Mouse (Mus musculus) CH12.LX (cell line): ENCODE data around the gene Atp4a. TPM values are rescaled to one million over a fixed set of nuclear protein-coding genes. Genes with fewer than 3 reads are reported as not detected.

Source experiments
- DNase-seq: peaks from one replicate; pipeline ENCODE4 v3.0.0-alpha.2; 2013; ENCODE audit errors: extremely low read depth
- H3K27ac ChIP-seq: 2 replicates; pipeline ENCODE4 v1.5.1; 2012; ENCODE audit warnings: low read depth, mild to moderate bottlenecking, control low read depth, moderate library complexity; ENCODE audit not compliant: insufficient read depth
- H3K27me3 ChIP-seq: replicated peaks from 2 replicates; pipeline ENCODE3; 2012; ENCODE audit warnings: inconsistent platforms
- H3K36me3 ChIP-seq, 2 experiments: replicated peaks in 1 of 2; 2 replicates each; pipeline versions ENCODE3 to v1.6.1; 2012; ENCODE audit warnings: inconsistent platforms in 1 of 2, low read length in 1 of 2, mild to moderate bottlenecking in 1 of 2, mixed read lengths in 1 of 2, moderate library complexity in 1 of 2; ENCODE audit not compliant: control insufficient read depth in 1 of 2, insufficient read depth in 1 of 2
- H3K4me1 ChIP-seq, 2 experiments: 2 replicates each; pipeline ENCODE4 v1.6.1; 2012; ENCODE audit warnings: inconsistent platforms in 1 of 2, moderate library complexity in 1 of 2; ENCODE audit not compliant: insufficient read depth in 2 of 2, control insufficient read depth in 1 of 2
- H3K4me2 ChIP-seq: 2 replicates; pipeline ENCODE4 v1.6.1; 2012; ENCODE audit warnings: low read depth, mild to moderate bottlenecking, control low read depth; ENCODE audit not compliant: poor library complexity, insufficient read depth, severe bottlenecking
- H3K4me3 ChIP-seq, 3 experiments: fragments of 150-350 bp in 1 of 3; sonication (generic) in 1 of 3; replicated peaks in 1 of 3; 2 replicates each; pipeline versions ENCODE3 to v1.5.1; 2011 to 2012; ENCODE audit warnings: low read depth in 2 of 3, low read length in 2 of 3, mild to moderate bottlenecking in 2 of 3, moderate library complexity in 2 of 3, control low read depth in 1 of 3, improper control_type of control experiment in 1 of 3, inconsistent platforms in 1 of 3, mixed read lengths in 1 of 3; ENCODE audit not compliant: poor library complexity in 1 of 3
- H3K79me2 ChIP-seq: replicated peaks from 2 replicates; pipeline ENCODE4 v1.6.1; 2012; ENCODE audit warnings: mild to moderate bottlenecking, moderate library complexity; ENCODE audit not compliant: control insufficient read depth, poor library complexity, insufficient read depth, severe bottlenecking; ENCODE audit errors: extremely low read depth
- H3K9ac ChIP-seq: 2 replicates; pipeline ENCODE4 v1.6.1; 2012; ENCODE audit warnings: low read depth, mild to moderate bottlenecking, control low read depth, moderate library complexity; ENCODE audit not compliant: insufficient read depth
- H3K9me3 ChIP-seq: replicated peaks from 2 replicates; pipeline ENCODE3; 2012; ENCODE audit warnings: low read length, inconsistent platforms, mixed read lengths
- BHLHE40 ChIP-seq: IDR thresholded peaks from 2 replicates; pipeline ENCODE4 v1.6.1; 2011; ENCODE audit warnings: mild to moderate bottlenecking, low read depth, low read length, improper control_type of control experiment
- CHD2 ChIP-seq: IDR thresholded peaks from 2 replicates; pipeline ENCODE4 v1.6.1; 2011; ENCODE audit warnings: low read length, improper control_type of control experiment
- E2F4 ChIP-seq: IDR thresholded peaks from 2 replicates; pipeline ENCODE4 v1.6.1; 2011; ENCODE audit warnings: low read depth, low read length, improper control_type of control experiment; ENCODE audit not compliant: insufficient replicate concordance
- GABPA ChIP-seq: IDR thresholded peaks from 2 replicates; pipeline ENCODE4 v1.6.1; 2012; ENCODE audit warnings: low read depth, low read length, improper control_type of control experiment, inconsistent platforms; ENCODE audit not compliant: insufficient replicate concordance
- HCFC1 ChIP-seq: IDR thresholded peaks from 2 replicates; pipeline ENCODE4 v1.6.1; 2012; ENCODE audit warnings: low read depth, mild to moderate bottlenecking, inconsistent platforms, low read length, improper control_type of control experiment
- IRF4 ChIP-seq: IDR thresholded peaks from 2 replicates; pipeline ENCODE4 v1.6.1; 2014; ENCODE audit warnings: low read depth, mild to moderate bottlenecking, inconsistent platforms, low read length, improper control_type of control experiment
- JUND ChIP-seq: conservative IDR thresholded peaks from 2 replicates; pipeline ENCODE4 v1.6.1; 2011; ENCODE audit warnings: low read depth, low read length, improper control_type of control experiment
- KAT2A ChIP-seq: IDR thresholded peaks from 2 replicates; pipeline ENCODE4 v1.6.1; 2012; ENCODE audit warnings: low read length, improper control_type of control experiment, inconsistent platforms; ENCODE audit not compliant: insufficient replicate concordance
- MAFK ChIP-seq: IDR thresholded peaks from 2 replicates; pipeline ENCODE4 v1.6.1; 2011; ENCODE audit warnings: low read length, improper control_type of control experiment; ENCODE audit not compliant: insufficient replicate concordance
- MAZ ChIP-seq: IDR thresholded peaks from 2 replicates; pipeline ENCODE4 v1.6.1; 2012; ENCODE audit warnings: low read depth, mild to moderate bottlenecking, inconsistent platforms, low read length, improper control_type of control experiment, moderate library complexity
- MEF2A ChIP-seq: IDR thresholded peaks from 2 replicates; pipeline ENCODE4 v1.6.1; 2014; ENCODE audit warnings: low read depth, mild to moderate bottlenecking, inconsistent platforms, low read length, improper control_type of control experiment, borderline replicate concordance
- MXI1 ChIP-seq: IDR thresholded peaks from 2 replicates; pipeline ENCODE4 v1.6.1; 2011; ENCODE audit warnings: mild to moderate bottlenecking, low read depth, low read length, improper control_type of control experiment
- MYC ChIP-seq: IDR thresholded peaks from 2 replicates; pipeline ENCODE4 v1.6.1; 2011; ENCODE audit warnings: low read depth, mild to moderate bottlenecking, improper control_type of control experiment, low read length
- NELFE ChIP-seq: IDR thresholded peaks from 2 replicates; pipeline ENCODE4 v1.6.1; 2011; ENCODE audit warnings: low read depth, low read length, improper control_type of control experiment
- NRF1 ChIP-seq: IDR thresholded peaks from 2 replicates; pipeline ENCODE4 v1.6.1; 2014; ENCODE audit warnings: low read depth, mild to moderate bottlenecking, inconsistent platforms, low read length, improper control_type of control experiment, moderate library complexity
- RAD21 ChIP-seq: IDR thresholded peaks from 2 replicates; pipeline ENCODE4 v1.6.1; 2011; ENCODE audit warnings: low read depth, mild to moderate bottlenecking, low read length, improper control_type of control experiment, moderate library complexity
- RCOR1 ChIP-seq: conservative IDR thresholded peaks from 2 replicates; pipeline ENCODE4 v1.6.1; 2012; ENCODE audit warnings: low read depth, mild to moderate bottlenecking, inconsistent platforms, low read length, improper control_type of control experiment
- SIN3A ChIP-seq: IDR thresholded peaks from 2 replicates; pipeline ENCODE4 v1.6.1; 2012; ENCODE audit warnings: low read length, improper control_type of control experiment, inconsistent platforms
- TBP ChIP-seq: conservative IDR thresholded peaks from 2 replicates; pipeline ENCODE4 v1.6.1; 2011; ENCODE audit warnings: low read depth, low read length, improper control_type of control experiment
- TCF12 ChIP-seq: IDR thresholded peaks from 2 replicates; pipeline ENCODE4 v1.6.1; 2014; ENCODE audit warnings: low read depth, mild to moderate bottlenecking, inconsistent platforms, low read length, improper control_type of control experiment
- UBTF ChIP-seq: IDR thresholded peaks from 2 replicates; pipeline ENCODE4 v1.6.1; 2012; ENCODE audit warnings: low read depth, mild to moderate bottlenecking, inconsistent platforms, low read length, improper control_type of control experiment, moderate library complexity
- USF2 ChIP-seq: conservative IDR thresholded peaks from 2 replicates; pipeline ENCODE4 v1.6.1; 2011; ENCODE audit warnings: low read depth, low read length, improper control_type of control experiment
- ZC3H11A ChIP-seq: IDR thresholded peaks from 2 replicates; pipeline ENCODE4 v1.6.1; 2012; ENCODE audit warnings: low read depth, mild to moderate bottlenecking, inconsistent platforms, low read length, improper control_type of control experiment
- ZMIZ1 ChIP-seq: IDR thresholded peaks from 2 replicates; pipeline ENCODE4 v1.6.1; 2012; ENCODE audit warnings: low read depth, mild to moderate bottlenecking, inconsistent platforms, low read length, improper control_type of control experiment
- ZNF384 ChIP-seq: IDR thresholded peaks from 2 replicates; pipeline ENCODE4 v1.6.1; 2012; ENCODE audit warnings: low read depth, low read length, improper control_type of control experiment, inconsistent platforms
- dilution Hi-C: fragments of 300-500 bp; cut with MboI; formaldehyde crosslinking; loops from 2 replicates; pipeline ENCODE4 v1.14.3; 2020; ENCODE audit warnings: low sequenced_read_pairs; ENCODE audit not compliant: extremely low pct_unique_long_range_greater_than_20kb, extremely low pct_ligation_motif_present
- in situ Hi-C: fragments of 300-500 bp; cut with MboI; formaldehyde crosslinking; loops from 3 replicates; pipeline ENCODE4 v1.14.3; 2019; ENCODE audit warnings: low sequenced_read_pairs, low pct_ligation_motif_present, low pct_unique_long_range_greater_than_20kb, mixed read lengths
- polyA plus RNA-seq: library from polyadenylated mRNA; unstranded; fragments of >175 nt; gene quantifications from 2 replicates; pipeline ENCODE4 v1.2.1, GENCODE M21; 2012; ENCODE audit warnings: low read depth; ENCODE audit not compliant: insufficient read length
- total RNA-seq, 2 experiments: library from RNA; depleted of rRNA; stranded (reverse); fragments of 300-350 nt in 1 of 2; fragments of >200 nt in 1 of 2; gene quantifications; 2 replicates each; pipeline ENCODE4 v1.2.3; 2012 to 2014

Gene Atp4a
- total and polyA plus RNA-seq, 3 experiments = 0.33 to 0.67 TPM; not detected in 1

GRCm38 (mm10) chr7:30707441-30707840 lies 4.6 kb upstream of the Atp4a start:
- dilution Hi-C loops = no loop called here
- H3K27me3 ChIP-seq = peaks cover 15% of the 10 kb centered on the region
- no peak for TF ChIP-seq TBP
- TF ChIP-seq ZNF384 = no peak
- no peak for TF ChIP-seq MAZ
- TF ChIP-seq TCF12 = no peak
- TF ChIP-seq SIN3A = no peak
- no peak for TF ChIP-seq USF2
- TF ChIP-seq ZC3H11A = no peak
- TF ChIP-seq NELFE = no peak
- no peak for TF ChIP-seq MEF2A
- no peak for TF ChIP-seq UBTF
- TF ChIP-seq ZMIZ1 = no peak

GRCm38 (mm10) chr7:30717006-30717715 lies 5.2 kb downstream of the Atp4a start:
- no peak overlapping the region for H3K27ac ChIP-seq
- no peaks in the 10 kb centered on the region for H3K9me3 ChIP-seq
- in situ Hi-C loops = no loop called here
- no peak for DNase-seq
- no peak for TF ChIP-seq E2F4
- no peak for TF ChIP-seq KAT2A
- no peak for TF ChIP-seq MYC
- no peak for TF ChIP-seq NELFE
- no peak for TF ChIP-seq MXI1
- no peak for TF ChIP-seq RAD21
- TF ChIP-seq TBP = no peak
- TF ChIP-seq BHLHE40 = no peak
- no peak for TF ChIP-seq RCOR1
- no peak for TF ChIP-seq GABPA
- no peak for TF ChIP-seq IRF4
- no peak for TF ChIP-seq MEF2A
- TF ChIP-seq HCFC1 = no peak
- TF ChIP-seq MAFK = no peak
- TF ChIP-seq JUND = no peak
- no peak for TF ChIP-seq CHD2
- TF ChIP-seq UBTF = no peak
- no peak for TF ChIP-seq ZMIZ1
- no peak for TF ChIP-seq ZNF384
- no peak for TF ChIP-seq NRF1
- dilution Hi-C loops = no loop called here
- no peaks in the 10 kb centered on the region for H3K36me3 ChIP-seq
- H3K4me3 ChIP-seq = no peak overlapping the region
- no peak overlapping the region for H3K4me2 ChIP-seq
- peaks cover 16% of the 10 kb centered on the region for H3K27me3 ChIP-seq
- H3K4me1 ChIP-seq = peaks cover 13 to 24% of the 10 kb centered on the region in 2 experiments
- H3K79me2 ChIP-seq = no peaks in the 10 kb centered on the region
- no peak overlapping the region for H3K9ac ChIP-seq

More at GRCm38 (mm10) chr7:30707441-30707840, 4.6 kb upstream of the Atp4a start:
- Histone ChIP-seq H3K36me3 (no peaks in the 10 kb centered on the region), H3K27ac (no peak overlapping the region), H3K79me2 (no peaks in the 10 kb centered on the region), H3K9ac (no peak overlapping the region), H3K4me1 (peaks cover 0 to 4% of the 10 kb centered on the region in 2 experiments; a peak in 1 of 4 replicates), H3K9me3 (no peaks in the 10 kb centered on the region), H3K4me2 (no peak overlapping the region), H3K4me3 (no peak overlapping the region)
- in situ Hi-C loops = no loop called here
- no peak for DNase-seq
